Mouse (Mus musculus) heart, embryonic 10.5 days (tissue): ENCODE data around the gene Acbd5. TPM values are rescaled to one million over a fixed set of nuclear protein-coding genes. Genes with fewer than 3 reads are reported as not detected.

Source experiments
- DNase-seq: peaks from one replicate; pipeline ENCODE4 v3.0.0-alpha.2; 2017; ENCODE audit warnings: low spot score
- H3K27ac ChIP-seq: fragments of 300-500 bp; sonication (generic); 2 replicates; pipeline ENCODE4 v1.5.1; 2016; ENCODE audit warnings: mild to moderate bottlenecking
- H3K27me3 ChIP-seq: fragments of 300-500 bp; sonication (generic); 2 replicates; pipeline ENCODE4 v1.6.1; 2016; ENCODE audit warnings: mild to moderate bottlenecking; ENCODE audit not compliant: poor library complexity, insufficient read depth, severe bottlenecking
- H3K36me3 ChIP-seq: fragments of 300-500 bp; sonication (generic); 2 replicates; pipeline ENCODE4 v1.6.1; 2016; ENCODE audit warnings: mild to moderate bottlenecking, moderate library complexity
- H3K4me1 ChIP-seq: fragments of 300-500 bp; sonication (generic); 2 replicates; pipeline ENCODE4 v1.6.1; 2016; ENCODE audit warnings: mild to moderate bottlenecking
- H3K4me3 ChIP-seq: fragments of 300-500 bp; sonication (generic); 2 replicates; pipeline ENCODE4 v1.5.1; 2016; ENCODE audit warnings: mild to moderate bottlenecking, moderate library complexity
- H3K9me3 ChIP-seq: fragments of 300-500 bp; sonication (generic); 2 replicates; pipeline ENCODE4 v1.6.1; 2016; ENCODE audit warnings: mild to moderate bottlenecking, moderate library complexity
- WGBS: fragments of 180-500 bp; shearing (Covaris S2); methylation state at CpG from one replicate; pipeline ENCODE4 v1.1.7; 2016; 5-methylcytosine and 5-hydroxymethylcytosine counted together
- polyA plus RNA-seq: library from polyadenylated mRNA; unstranded; fragments of >200 nt; fragmentation: Nextera tagmentation; extraction: Ambion mirVana; gene quantifications from 2 replicates; pipeline ENCODE4 v1.2.1, GENCODE M21; 2016

Gene Acbd5
- polyA plus RNA-seq, 1 experiment from 2014 or later, result 26.2 TPM

DNA sequence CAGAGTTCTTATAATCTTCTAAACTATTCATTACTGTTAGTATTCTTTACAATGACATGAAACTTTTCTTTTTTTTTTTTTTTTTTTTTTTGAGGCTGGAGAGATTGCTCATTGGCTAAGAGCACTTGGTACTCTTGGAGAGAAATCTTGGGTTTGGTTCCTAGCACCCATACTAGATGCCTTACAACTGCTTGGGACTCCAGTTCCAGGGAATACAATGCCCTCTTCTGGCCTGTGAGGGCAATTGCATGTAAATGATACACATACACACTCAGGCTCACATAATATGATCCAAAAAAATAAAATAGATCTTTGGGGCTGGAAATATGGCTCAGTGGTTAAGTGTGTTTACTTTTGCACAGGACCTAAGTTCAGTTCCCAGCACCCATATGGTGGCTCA is 8.8 kb downstream of the Acbd5 start:
- H3K4me3 ChIP-seq, result no peak overlapping the region
- peaks cover 53% of the 10 kb centered on the region for H3K36me3 ChIP-seq
- H3K27me3 ChIP-seq, result no peaks in the 10 kb centered on the region
- H3K9me3 ChIP-seq, result no peaks in the 10 kb centered on the region
- no peak for DNase-seq
- no peaks in the 10 kb centered on the region for H3K4me1 ChIP-seq
- H3K27ac ChIP-seq, result no peak overlapping the region

- Histone ChIP-seq H3K9me3 (no peaks in the 10 kb centered on the region), H3K27ac (no peak overlapping the region), H3K4me1 (no peaks in the 10 kb centered on the region), H3K36me3 (peaks cover 57% of the 10 kb centered on the region), H3K27me3 (no peaks in the 10 kb centered on the region), H3K4me3 (no peak overlapping the region)
- WGBS, result 85% methylated on average over 5 of the region's 5 CpGs
- DNase-seq, result no peak
These were observed 9.7 kb downstream of the Acbd5 start for GRCm38 (mm10) chr2:23077693-23078092.

GRCm38 (mm10) chr2:23078588-23078987 is 10.6 kb downstream of the Acbd5 start:
- Histone ChIP-seq H3K4me1 (no peaks in the 10 kb centered on the region), H3K27me3 (no peaks in the 10 kb centered on the region), H3K36me3 (peaks cover 63% of the 10 kb centered on the region), H3K4me3 (no peak overlapping the region), H3K9me3 (no peaks in the 10 kb centered on the region), H3K27ac (no peak overlapping the region)
- 89% methylated on average over 2 of the region's 2 CpGs for WGBS
- DNase-seq, result no peak

DNA sequence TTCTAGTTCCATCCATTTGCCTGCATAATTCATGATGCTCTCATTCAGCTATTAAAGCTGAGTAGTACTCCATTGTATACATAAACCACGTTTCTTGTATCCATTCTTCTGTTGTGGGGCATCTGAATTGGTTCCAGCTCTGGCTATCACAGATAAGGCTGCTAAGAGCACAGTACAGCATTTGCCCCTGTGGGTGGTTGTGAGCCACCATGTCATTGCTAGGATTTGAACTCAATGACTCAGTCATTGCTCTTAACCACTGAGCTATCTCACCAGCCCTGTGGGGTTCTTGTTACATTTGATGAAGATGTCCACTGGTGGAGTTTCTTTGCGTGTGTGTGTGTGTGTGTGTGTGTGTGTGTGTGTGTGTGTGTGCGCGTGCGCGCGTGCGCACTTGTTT is 16.6 kb downstream of the Acbd5 start:
- H3K4me1 ChIP-seq, result no peaks in the 10 kb centered on the region
- 92% methylated on average over 8 of the region's 8 CpGs for WGBS
- no peaks in the 10 kb centered on the region for H3K27me3 ChIP-seq
- H3K4me3 ChIP-seq, result no peak overlapping the region
- DNase-seq, result no peak
- H3K36me3 ChIP-seq, result peaks cover 57% of the 10 kb centered on the region
- H3K27ac ChIP-seq, result no peak overlapping the region
- H3K9me3 ChIP-seq, result no peaks in the 10 kb centered on the region

DNA sequence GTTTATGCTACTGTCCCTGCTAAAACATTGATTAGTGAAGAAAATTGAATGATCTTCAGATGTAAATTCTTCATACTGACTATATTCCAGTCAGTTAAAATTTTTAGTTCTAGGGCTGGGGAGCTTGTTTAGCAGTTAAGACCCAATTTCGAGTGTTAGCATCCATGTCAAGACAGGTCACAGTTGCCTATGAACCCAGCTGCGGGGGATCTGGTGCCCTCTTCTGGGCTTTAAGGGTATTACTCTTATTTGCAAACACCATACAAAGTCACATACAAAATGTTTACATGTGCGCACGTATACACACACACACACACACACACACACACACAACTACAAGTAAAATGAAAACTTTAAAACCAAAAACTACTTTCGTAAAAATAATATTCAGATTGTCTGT is 24.2 kb downstream of the Acbd5 start:
- no peaks in the 10 kb centered on the region for H3K27me3 ChIP-seq
- H3K27ac ChIP-seq, result no peak overlapping the region
- peaks cover 65% of the 10 kb centered on the region for H3K36me3 ChIP-seq
- no peak for DNase-seq
- WGBS, result 49% methylated on average over 5 of the region's 5 CpGs
- H3K4me1 ChIP-seq, result no peaks in the 10 kb centered on the region
- no peaks in the 10 kb centered on the region for H3K9me3 ChIP-seq
- H3K4me3 ChIP-seq, result no peak overlapping the region

GRCm38 (mm10) chr2:23097028-23097427 is 29.1 kb downstream of the Acbd5 start:
- Histone ChIP-seq H3K27me3 (no peaks in the 10 kb centered on the region), H3K9me3 (no peaks in the 10 kb centered on the region), H3K36me3 (peaks cover 41% of the 10 kb centered on the region), H3K4me3 (no peak overlapping the region), H3K4me1 (no peaks in the 10 kb centered on the region), H3K27ac (no peak overlapping the region)
- no peak for DNase-seq

DNA sequence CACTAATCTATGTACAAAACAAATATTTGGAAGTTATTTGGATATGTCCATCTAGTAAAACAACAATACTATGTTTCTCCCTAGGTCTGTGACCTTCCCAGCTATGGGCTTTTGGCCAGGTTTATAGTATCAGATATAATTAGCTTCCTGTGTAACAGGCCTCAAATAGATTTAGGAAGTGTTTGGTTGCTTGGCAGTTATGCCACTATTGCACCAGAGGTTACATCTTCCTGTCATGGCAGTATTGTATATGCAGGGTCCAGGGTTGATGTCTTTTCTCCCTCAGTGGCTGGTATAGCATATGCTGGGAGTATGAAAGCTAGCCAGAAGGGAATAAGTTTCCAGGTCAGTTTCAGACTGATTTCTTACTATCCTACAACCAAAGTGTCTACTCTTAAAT is 34.3 kb downstream of the Acbd5 start:
- Histone ChIP-seq H3K9me3 (no peaks in the 10 kb centered on the region), H3K36me3 (peaks cover 14% of the 10 kb centered on the region; the same call in 1 of the 2 replicates), H3K4me1 (no peaks in the 10 kb centered on the region), H3K27ac (no peak overlapping the region), H3K27me3 (no peaks in the 10 kb centered on the region), H3K4me3 (no peak overlapping the region)
- no peak for DNase-seq

GRCm38 (mm10) chr2:23119573-23119972 is 51.6 kb downstream of the Acbd5 start:
- H3K9me3 ChIP-seq, result no peaks in the 10 kb centered on the region
- H3K4me1 ChIP-seq, result no peaks in the 10 kb centered on the region
- DNase-seq, result no peak
- no peak overlapping the region for H3K4me3 ChIP-seq
- peaks cover 37% of the 10 kb centered on the region for H3K36me3 ChIP-seq
- H3K27ac ChIP-seq, result no peak overlapping the region
- no peaks in the 10 kb centered on the region for H3K27me3 ChIP-seq

DNA sequence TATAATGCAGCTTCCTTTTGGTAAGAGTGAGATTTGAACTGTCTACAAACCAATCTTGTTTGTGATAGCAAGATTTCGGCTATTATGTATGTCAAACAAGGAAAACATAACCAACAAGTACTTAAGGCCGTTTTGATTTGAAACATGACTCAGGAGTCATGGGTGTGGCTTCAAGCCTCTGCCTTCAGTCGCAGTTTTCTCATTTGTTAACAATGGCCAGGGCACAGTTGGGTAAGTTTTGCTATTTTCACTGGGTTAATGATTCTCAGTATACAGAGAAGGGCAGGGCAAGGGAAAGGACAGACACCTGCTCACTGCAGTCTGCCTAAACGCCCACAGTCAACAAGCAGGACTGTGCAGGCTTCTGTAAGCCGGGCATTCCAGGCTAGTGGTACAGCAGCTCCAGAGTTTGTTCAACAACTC is 87.2 kb downstream of the Acbd5 start:
- H3K36me3 ChIP-seq, result peaks cover 11% of the 10 kb centered on the region
- no peak for DNase-seq
- peak overlapping the region; percentile 76 for H3K4me3 ChIP-seq
- peak overlapping the region; percentile 93 for H3K27ac ChIP-seq
- peaks cover 18% of the 10 kb centered on the region for H3K4me1 ChIP-seq
- no peaks in the 10 kb centered on the region for H3K9me3 ChIP-seq
- 7% methylated on average over 5 of the region's 5 CpGs for WGBS
- H3K27me3 ChIP-seq, result no peaks in the 10 kb centered on the region

GRCm38 (mm10) chr2:23155777-23156607 is 88.0 kb downstream of the Acbd5 start, which contains the start of the genes Mastl and Yme1l1:
Gene Mastl, minus strand, starts transcription at chr2:23156024.
Gene Yme1l1, plus strand, starts transcription at chr2:23156369.
- Histone ChIP-seq H3K36me3 (peaks cover 9% of the 10 kb centered on the region), H3K27ac (peak within 1 kb of the TSS; percentile 93), H3K27me3 (no peaks in the 10 kb centered on the region), H3K4me1 (peaks cover 18% of the 10 kb centered on the region), H3K4me3 (peak within 1 kb of the TSS; percentile 76), H3K9me3 (no peaks in the 10 kb centered on the region)
- WGBS, result under 1% methylated on average over 61 of the region's 61 CpGs
- peak; percentile 98 for DNase-seq

- peak overlapping the region; percentile 93 for H3K27ac ChIP-seq
- no peaks in the 10 kb centered on the region for H3K27me3 ChIP-seq
- peak overlapping the region; percentile 76 for H3K4me3 ChIP-seq
- DNase-seq, result no peak
- no peaks in the 10 kb centered on the region for H3K9me3 ChIP-seq
- peaks cover 18% of the 10 kb centered on the region for H3K4me1 ChIP-seq
- peaks cover 16% of the 10 kb centered on the region for H3K36me3 ChIP-seq
- under 1% methylated on average over 17 of the region's 17 CpGs for WGBS
These were observed 88.7 kb downstream of the Acbd5 start for GRCm38 (mm10) chr2:23156608-23157081.
